Mouse (Mus musculus) CH12.LX (cell line): Measurements from ENCODE around the gene Slc25a33. TPM values are rescaled to one million over a fixed set of nuclear protein-coding genes. Genes with fewer than 3 reads are reported as not detected.

Source experiments
- DNase-seq: peaks from one replicate; pipeline ENCODE4 v3.0.0-alpha.2; 2013; ENCODE audit errors: extremely low read depth
- H3K27ac ChIP-seq: 2 replicates; pipeline ENCODE4 v1.5.1; 2012; ENCODE audit warnings: low read depth, mild to moderate bottlenecking, control low read depth, moderate library complexity; ENCODE audit not compliant: insufficient read depth
- H3K27me3 ChIP-seq: replicated peaks from 2 replicates; pipeline ENCODE3; 2012; ENCODE audit warnings: inconsistent platforms
- H3K36me3 ChIP-seq, 2 experiments: replicated peaks in 1 of 2; 2 replicates each; pipeline versions ENCODE3 to v1.6.1; 2012; ENCODE audit warnings: inconsistent platforms in 1 of 2, low read length in 1 of 2, mild to moderate bottlenecking in 1 of 2, mixed read lengths in 1 of 2, moderate library complexity in 1 of 2; ENCODE audit not compliant: control insufficient read depth in 1 of 2, insufficient read depth in 1 of 2
- H3K4me1 ChIP-seq, 2 experiments: 2 replicates each; pipeline ENCODE4 v1.6.1; 2012; ENCODE audit warnings: inconsistent platforms in 1 of 2, moderate library complexity in 1 of 2; ENCODE audit not compliant: insufficient read depth in 2 of 2, control insufficient read depth in 1 of 2
- H3K4me2 ChIP-seq: 2 replicates; pipeline ENCODE4 v1.6.1; 2012; ENCODE audit warnings: low read depth, mild to moderate bottlenecking, control low read depth; ENCODE audit not compliant: poor library complexity, insufficient read depth, severe bottlenecking
- H3K4me3 ChIP-seq, 3 experiments: fragments of 150-350 bp in 1 of 3; sonication (generic) in 1 of 3; replicated peaks in 1 of 3; 2 replicates each; pipeline versions ENCODE3 to v1.5.1; 2011 to 2012; ENCODE audit warnings: low read depth in 2 of 3, low read length in 2 of 3, mild to moderate bottlenecking in 2 of 3, moderate library complexity in 2 of 3, control low read depth in 1 of 3, improper control_type of control experiment in 1 of 3, inconsistent platforms in 1 of 3, mixed read lengths in 1 of 3; ENCODE audit not compliant: poor library complexity in 1 of 3
- H3K79me2 ChIP-seq: replicated peaks from 2 replicates; pipeline ENCODE4 v1.6.1; 2012; ENCODE audit warnings: mild to moderate bottlenecking, moderate library complexity; ENCODE audit not compliant: control insufficient read depth, poor library complexity, insufficient read depth, severe bottlenecking; ENCODE audit errors: extremely low read depth
- H3K9ac ChIP-seq: 2 replicates; pipeline ENCODE4 v1.6.1; 2012; ENCODE audit warnings: low read depth, mild to moderate bottlenecking, control low read depth, moderate library complexity; ENCODE audit not compliant: insufficient read depth
- H3K9me3 ChIP-seq: replicated peaks from 2 replicates; pipeline ENCODE3; 2012; ENCODE audit warnings: low read length, inconsistent platforms, mixed read lengths
- BHLHE40 ChIP-seq: IDR thresholded peaks from 2 replicates; pipeline ENCODE4 v1.6.1; 2011; ENCODE audit warnings: mild to moderate bottlenecking, low read depth, low read length, improper control_type of control experiment
- CHD1 ChIP-seq: IDR thresholded peaks from 2 replicates; pipeline ENCODE4 v1.6.1; 2012; ENCODE audit warnings: low read depth, low read length, improper control_type of control experiment, inconsistent platforms
- CTCF ChIP-seq, 2 experiments: IDR thresholded peaks in 1 of 2; conservative IDR thresholded peaks in 1 of 2; 2 replicates each; pipeline ENCODE4 v1.5.1; 2011 to 2012; ENCODE audit warnings: low read depth in 2 of 2, low read length in 2 of 2, improper control_type of control experiment in 1 of 2, inconsistent platforms in 1 of 2, mild to moderate bottlenecking in 1 of 2, moderate library complexity in 1 of 2
- ETS1 ChIP-seq: conservative IDR thresholded peaks from 2 replicates; pipeline ENCODE4 v1.6.1; 2012; ENCODE audit warnings: low read depth, mild to moderate bottlenecking, inconsistent platforms, low read length, improper control_type of control experiment, moderate library complexity
- GABPA ChIP-seq: IDR thresholded peaks from 2 replicates; pipeline ENCODE4 v1.6.1; 2012; ENCODE audit warnings: low read depth, low read length, improper control_type of control experiment, inconsistent platforms; ENCODE audit not compliant: insufficient replicate concordance
- HCFC1 ChIP-seq: IDR thresholded peaks from 2 replicates; pipeline ENCODE4 v1.6.1; 2012; ENCODE audit warnings: low read depth, mild to moderate bottlenecking, inconsistent platforms, low read length, improper control_type of control experiment
- IRF4 ChIP-seq: IDR thresholded peaks from 2 replicates; pipeline ENCODE4 v1.6.1; 2014; ENCODE audit warnings: low read depth, mild to moderate bottlenecking, inconsistent platforms, low read length, improper control_type of control experiment
- JUN ChIP-seq: IDR thresholded peaks from 2 replicates; pipeline ENCODE4 v1.6.1; 2011; ENCODE audit warnings: low read depth, mild to moderate bottlenecking, low read length, improper control_type of control experiment, moderate library complexity; ENCODE audit not compliant: insufficient read depth
- JUND ChIP-seq: conservative IDR thresholded peaks from 2 replicates; pipeline ENCODE4 v1.6.1; 2011; ENCODE audit warnings: low read depth, low read length, improper control_type of control experiment
- MAFK ChIP-seq: IDR thresholded peaks from 2 replicates; pipeline ENCODE4 v1.6.1; 2011; ENCODE audit warnings: low read length, improper control_type of control experiment; ENCODE audit not compliant: insufficient replicate concordance
- MAZ ChIP-seq: IDR thresholded peaks from 2 replicates; pipeline ENCODE4 v1.6.1; 2012; ENCODE audit warnings: low read depth, mild to moderate bottlenecking, inconsistent platforms, low read length, improper control_type of control experiment, moderate library complexity
- MEF2A ChIP-seq: IDR thresholded peaks from 2 replicates; pipeline ENCODE4 v1.6.1; 2014; ENCODE audit warnings: low read depth, mild to moderate bottlenecking, inconsistent platforms, low read length, improper control_type of control experiment, borderline replicate concordance
- MYC ChIP-seq: IDR thresholded peaks from 2 replicates; pipeline ENCODE4 v1.6.1; 2011; ENCODE audit warnings: low read depth, mild to moderate bottlenecking, improper control_type of control experiment, low read length
- NELFE ChIP-seq: IDR thresholded peaks from 2 replicates; pipeline ENCODE4 v1.6.1; 2011; ENCODE audit warnings: low read depth, low read length, improper control_type of control experiment
- NRF1 ChIP-seq: IDR thresholded peaks from 2 replicates; pipeline ENCODE4 v1.6.1; 2014; ENCODE audit warnings: low read depth, mild to moderate bottlenecking, inconsistent platforms, low read length, improper control_type of control experiment, moderate library complexity
- PAX5 ChIP-seq: IDR thresholded peaks from 2 replicates; pipeline ENCODE4 v1.6.1; 2012; ENCODE audit warnings: low read length, inconsistent platforms, mixed read lengths
- POLR2A ChIP-seq: IDR thresholded peaks from 2 replicates; pipeline ENCODE4 v1.6.1; 2011; ENCODE audit warnings: low read depth, mild to moderate bottlenecking, improper control_type of control experiment, low read length
- POLR2AphosphoS2 ChIP-seq: IDR thresholded peaks from 2 replicates; pipeline ENCODE4 v1.6.1; 2011; ENCODE audit warnings: low read depth, low read length, improper control_type of control experiment
- RCOR1 ChIP-seq: conservative IDR thresholded peaks from 2 replicates; pipeline ENCODE4 v1.6.1; 2012; ENCODE audit warnings: low read depth, mild to moderate bottlenecking, inconsistent platforms, low read length, improper control_type of control experiment
- SIN3A ChIP-seq: IDR thresholded peaks from 2 replicates; pipeline ENCODE4 v1.6.1; 2012; ENCODE audit warnings: low read length, improper control_type of control experiment, inconsistent platforms
- SMC3 ChIP-seq: IDR thresholded peaks from 2 replicates; pipeline ENCODE4 v1.6.1; 2011; ENCODE audit warnings: low read depth, low read length, improper control_type of control experiment
- TBP ChIP-seq: conservative IDR thresholded peaks from 2 replicates; pipeline ENCODE4 v1.6.1; 2011; ENCODE audit warnings: low read depth, low read length, improper control_type of control experiment
- TCF12 ChIP-seq: IDR thresholded peaks from 2 replicates; pipeline ENCODE4 v1.6.1; 2014; ENCODE audit warnings: low read depth, mild to moderate bottlenecking, inconsistent platforms, low read length, improper control_type of control experiment
- UBTF ChIP-seq: IDR thresholded peaks from 2 replicates; pipeline ENCODE4 v1.6.1; 2012; ENCODE audit warnings: low read depth, mild to moderate bottlenecking, inconsistent platforms, low read length, improper control_type of control experiment, moderate library complexity
- USF2 ChIP-seq: conservative IDR thresholded peaks from 2 replicates; pipeline ENCODE4 v1.6.1; 2011; ENCODE audit warnings: low read depth, low read length, improper control_type of control experiment
- ZKSCAN1 ChIP-seq: IDR thresholded peaks from 2 replicates; pipeline ENCODE4 v1.6.1; 2012; ENCODE audit warnings: low read depth, inconsistent platforms, low read length, improper control_type of control experiment, borderline replicate concordance
- ZNF384 ChIP-seq: IDR thresholded peaks from 2 replicates; pipeline ENCODE4 v1.6.1; 2012; ENCODE audit warnings: low read depth, low read length, improper control_type of control experiment, inconsistent platforms
- dilution Hi-C: fragments of 300-500 bp; cut with MboI; formaldehyde crosslinking; loops from 2 replicates; pipeline ENCODE4 v1.14.3; 2020; ENCODE audit warnings: low sequenced_read_pairs; ENCODE audit not compliant: extremely low pct_unique_long_range_greater_than_20kb, extremely low pct_ligation_motif_present
- in situ Hi-C: fragments of 300-500 bp; cut with MboI; formaldehyde crosslinking; loops from 3 replicates; pipeline ENCODE4 v1.14.3; 2019; ENCODE audit warnings: low sequenced_read_pairs, low pct_ligation_motif_present, low pct_unique_long_range_greater_than_20kb, mixed read lengths
- polyA plus RNA-seq: library from polyadenylated mRNA; unstranded; fragments of >175 nt; gene quantifications from 2 replicates; pipeline ENCODE4 v1.2.1, GENCODE M21; 2012; ENCODE audit warnings: low read depth; ENCODE audit not compliant: insufficient read length
- total RNA-seq, 2 experiments: library from RNA; depleted of rRNA; stranded (reverse); fragments of 300-350 nt in 1 of 2; fragments of >200 nt in 1 of 2; gene quantifications; 2 replicates each; pipeline ENCODE4 v1.2.3; 2012 to 2014

Slc25a33 gene
- total and polyA plus RNA-seq, 3 experiments: 25.3 to 35.5 (median 32.4) TPM

DNA sequence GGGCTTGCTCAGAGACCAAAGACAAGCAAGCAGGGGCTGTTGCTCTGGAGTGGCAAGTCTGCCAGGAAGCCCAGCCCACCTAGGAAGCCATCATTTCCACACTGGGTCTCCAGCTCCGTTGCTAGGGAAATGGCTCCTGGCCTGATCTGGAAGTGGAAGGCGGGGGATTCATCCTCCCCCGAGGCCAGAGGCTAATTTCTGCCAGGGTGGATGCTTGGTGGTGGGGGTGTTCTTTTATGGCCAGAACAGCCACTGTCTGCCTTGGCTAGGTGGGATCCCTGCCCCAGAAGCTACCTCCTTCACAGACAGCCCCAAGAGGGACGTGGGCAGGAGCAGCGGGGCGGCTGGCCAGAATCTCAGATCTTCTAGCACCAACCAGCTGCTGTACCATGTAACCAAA lies 40.3 kb downstream of the Slc25a33 start:
- peaks cover 43% of the 10 kb centered on the region for H3K79me2 ChIP-seq
- in situ Hi-C loops: no loop called here
- H3K4me1 ChIP-seq: peaks cover 14 to 55% of the 10 kb centered on the region in 2 experiments

DNA sequence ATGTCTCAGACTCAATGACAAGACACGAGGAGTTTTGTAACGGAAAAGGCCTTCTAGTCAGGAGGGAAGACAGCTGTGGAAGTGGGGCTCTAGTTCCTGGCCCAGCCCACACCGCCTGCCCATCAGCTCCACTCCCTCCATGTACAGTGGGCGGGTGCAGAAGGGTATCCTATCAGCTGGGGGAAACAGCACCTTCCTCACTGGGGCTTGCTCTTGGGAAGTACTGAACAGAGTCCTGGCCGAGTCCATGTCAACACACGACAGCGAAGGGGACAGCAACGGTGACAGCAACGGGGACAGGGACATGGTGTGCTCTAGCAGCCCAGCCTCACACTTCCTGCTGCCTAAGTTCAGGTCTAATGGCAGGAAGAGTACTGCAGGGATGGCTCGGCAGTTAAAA lies 41.3 kb downstream of the Slc25a33 start:
- Histone ChIP-seq H3K27me3 (no peaks in the 10 kb centered on the region), H3K4me1 (peaks cover 14 to 50% of the 10 kb centered on the region in 2 experiments), H3K9me3 (no peaks in the 10 kb centered on the region), H3K9ac (no peak overlapping the region), H3K27ac (no peak overlapping the region), H3K4me2 (no peak overlapping the region), H3K4me3 (no peak overlapping the region), H3K36me3 (peaks cover 35 to 77% of the 10 kb centered on the region in 2 experiments), H3K79me2 (peaks cover 43% of the 10 kb centered on the region)
- TF ChIP-seq IRF4 (no peak), USF2 (no peak), JUN (no peak), UBTF (no peak), CHD1 (no peak), TCF12 (no peak), ZKSCAN1 (no peak), HCFC1 (no peak), MEF2A (no peak), GABPA (no peak), CTCF (conservative IDR thresholded peaks at IDR 0.05 in 1 of 2, IDR thresholded peaks at IDR 0.05 in 1 of 2; ENCODE audit: low read depth in 2 of 2, low read length in 2 of 2) (no peak), MYC (no peak)
- dilution Hi-C loops: no loop called here
- in situ Hi-C loops: no loop called here
- no peak for DNase-seq

More for the DNA sequence above, 40.3 kb downstream of the Slc25a33 start:
- H3K9ac ChIP-seq: no peak overlapping the region
- H3K27ac ChIP-seq: no peak overlapping the region
- peaks cover 29 to 70% of the 10 kb centered on the region in 2 experiments for H3K36me3 ChIP-seq
- H3K27me3 ChIP-seq: no peaks in the 10 kb centered on the region
- no peaks in the 10 kb centered on the region for H3K9me3 ChIP-seq
- dilution Hi-C loops: no loop called here
- no peak overlapping the region for H3K4me2 ChIP-seq
- DNase-seq: no peak
- H3K4me3 ChIP-seq: no peak overlapping the region
- TF ChIP-seq NELFE (no peak), TBP (no peak), JUN (no peak), ETS1 (no peak), SMC3 (no peak), GABPA (no peak), MAZ (no peak), JUND (no peak), MYC (no peak), BHLHE40 (no peak), TCF12 (no peak), POLR2A (no peak), SIN3A (no peak), NRF1 (no peak), MAFK (no peak), RCOR1 (no peak), PAX5 (no peak), ZNF384 (no peak), POLR2AphosphoS2 (no peak)
